Mouse (Mus musculus) frontal cortex, postnatal 10 days (tissue): ENCODE data around the gene Col27a1.

ENCODE experiments used
- DNase-seq, 2 experiments: peaks; one replicate each; pipeline ENCODE4 v3.0.0; 2022; ENCODE audit warnings: low spot score in 2 of 2, mixed read lengths in 1 of 2

Col27a1 gene

DNA sequence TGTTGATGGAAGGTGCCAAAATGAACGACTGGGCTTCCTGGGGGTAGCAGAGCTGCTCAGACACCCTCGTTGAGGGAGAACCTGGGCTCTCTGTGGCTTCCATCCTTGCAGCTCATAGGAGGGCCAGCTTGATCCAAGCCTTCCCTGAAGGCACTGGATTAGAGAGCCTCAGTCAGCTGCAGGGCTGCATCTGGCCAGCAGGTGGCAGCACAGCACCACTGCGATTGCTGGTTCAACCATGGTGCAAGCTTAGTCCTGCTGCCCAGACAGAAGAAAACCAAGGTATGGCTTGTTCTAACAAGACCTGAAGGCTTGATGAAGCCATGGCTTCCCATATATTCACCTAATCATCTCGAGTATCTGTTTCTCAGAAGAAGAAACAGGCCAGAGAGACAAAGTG is 154.8 kb downstream of the Col27a1 start:
- peak; percentile 58 to 84 for DNase-seq

DNA sequence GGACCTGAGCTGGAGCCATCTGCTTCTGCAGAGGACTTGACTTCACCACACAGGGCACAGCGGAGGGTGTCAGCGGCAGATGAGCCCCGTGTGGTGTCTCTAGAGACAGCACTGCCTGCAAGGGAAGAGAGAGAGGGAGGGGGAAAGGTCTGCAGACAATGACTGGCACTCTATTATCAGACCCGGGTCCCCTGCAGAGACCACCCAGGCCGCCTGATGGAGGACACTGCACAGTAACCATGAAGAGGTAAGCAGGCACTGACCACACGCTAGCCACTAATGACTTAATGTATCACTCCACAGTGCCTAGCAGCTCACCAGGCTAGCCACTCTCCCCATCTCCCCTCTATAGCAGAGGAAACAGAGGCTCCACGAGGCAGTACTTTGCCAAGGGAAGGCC is 157.1 kb downstream of the Col27a1 start:
- DNase-seq = no peak

DNA sequence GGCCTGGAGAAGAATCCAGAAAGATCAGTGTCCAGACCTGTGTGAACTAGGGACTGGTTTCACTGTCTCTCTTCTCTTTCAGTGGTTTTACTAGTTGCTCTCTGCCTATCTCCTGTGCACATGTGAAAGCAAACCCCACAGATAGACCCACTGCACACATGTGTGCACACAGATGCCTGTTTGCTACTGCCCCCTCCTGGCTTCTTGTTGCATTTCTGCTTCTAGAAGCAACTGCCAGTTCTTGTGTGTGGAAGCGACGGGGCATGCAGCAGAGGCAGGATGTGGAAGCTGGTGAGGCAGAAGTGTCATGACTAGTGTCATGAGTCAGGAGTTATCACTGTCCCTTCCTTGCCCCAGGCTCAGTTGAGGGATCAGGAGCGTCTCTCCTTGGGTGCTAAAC is 158.1 kb downstream of the Col27a1 start:
- DNase-seq = no peak

DNA sequence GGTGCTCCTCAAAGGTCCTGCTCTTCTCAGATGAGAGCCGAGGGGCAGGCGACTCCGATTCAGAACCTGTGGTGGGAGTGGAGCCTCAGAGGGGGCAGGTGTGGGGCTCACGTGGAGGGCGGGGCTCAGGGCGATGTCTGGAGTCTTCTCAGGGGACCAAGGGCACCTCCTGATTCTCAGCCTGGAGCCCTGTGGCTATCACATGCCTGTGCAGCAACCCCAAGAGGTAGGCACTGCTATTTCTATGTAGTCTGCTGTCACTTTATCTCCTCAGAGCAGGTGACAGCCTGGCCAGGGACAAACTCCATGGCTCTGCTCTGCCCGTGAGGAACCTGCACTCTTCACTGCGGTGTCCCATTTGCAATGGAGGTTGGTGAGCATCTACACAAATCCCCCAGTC is 159.6 kb downstream of the Col27a1 start:
- no peak for DNase-seq

DNA sequence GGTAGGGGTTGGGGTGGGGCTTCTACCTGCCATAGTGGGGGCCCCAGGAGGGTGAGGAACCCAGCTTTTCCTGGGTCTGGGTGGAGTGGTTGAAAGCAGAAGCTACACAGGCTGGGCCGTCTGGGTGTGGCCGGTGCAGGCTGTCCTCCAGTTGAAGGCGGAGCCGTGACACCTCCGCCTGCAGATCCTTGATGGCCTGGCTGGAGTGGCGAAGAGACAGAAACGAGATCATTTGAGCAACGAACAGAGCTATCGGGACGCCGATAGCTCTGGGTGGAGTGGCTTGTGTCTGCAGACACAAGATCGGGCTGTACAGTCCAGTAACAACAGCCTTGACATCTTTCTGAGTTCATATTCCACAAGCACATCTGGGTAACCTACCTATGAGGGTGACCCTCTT is 160.5 kb downstream of the Col27a1 start:
- DNase-seq = no peak

DNA sequence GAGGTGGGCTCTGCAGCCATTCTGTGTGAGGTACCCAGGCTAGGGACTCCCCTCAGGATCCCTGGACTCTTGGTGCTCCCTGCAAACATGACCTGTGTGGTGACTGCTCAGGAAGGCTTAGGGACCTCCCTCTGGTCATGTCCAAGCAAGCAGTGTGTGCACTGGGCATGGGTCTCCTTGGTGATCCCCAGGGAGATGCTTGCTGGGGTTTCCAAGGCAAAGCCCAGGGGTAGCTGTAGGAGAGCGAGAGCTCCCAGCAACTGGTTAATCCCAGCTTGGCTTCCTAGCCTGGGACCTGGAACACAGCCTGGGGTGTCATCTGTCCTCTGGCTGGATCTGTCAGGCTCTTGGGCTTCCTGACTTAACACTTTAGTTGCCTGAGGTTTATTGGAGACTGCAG is 161.6 kb downstream of the Col27a1 start:
- no peak for DNase-seq

DNA sequence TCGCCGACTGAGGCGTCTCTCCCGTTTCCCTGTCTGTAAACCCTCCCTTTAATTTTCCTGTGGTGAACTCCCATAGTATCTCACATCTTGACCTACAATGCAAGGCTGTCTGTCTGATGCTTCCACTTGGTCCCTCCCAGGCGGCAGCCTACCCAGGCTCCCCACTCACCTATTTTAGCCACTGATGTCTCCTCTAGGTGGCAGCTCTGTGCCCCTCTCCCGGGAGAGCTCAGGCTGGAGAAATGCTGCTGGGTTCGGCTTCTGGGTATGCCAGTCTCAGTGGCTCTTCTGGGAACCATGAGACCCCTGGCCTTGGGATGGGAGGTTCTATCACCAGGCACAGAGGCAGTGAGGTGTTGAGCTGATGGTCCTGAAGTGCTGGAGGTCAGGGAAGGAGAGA is 163.7 kb downstream of the Col27a1 start:
- no peak for DNase-seq

DNA sequence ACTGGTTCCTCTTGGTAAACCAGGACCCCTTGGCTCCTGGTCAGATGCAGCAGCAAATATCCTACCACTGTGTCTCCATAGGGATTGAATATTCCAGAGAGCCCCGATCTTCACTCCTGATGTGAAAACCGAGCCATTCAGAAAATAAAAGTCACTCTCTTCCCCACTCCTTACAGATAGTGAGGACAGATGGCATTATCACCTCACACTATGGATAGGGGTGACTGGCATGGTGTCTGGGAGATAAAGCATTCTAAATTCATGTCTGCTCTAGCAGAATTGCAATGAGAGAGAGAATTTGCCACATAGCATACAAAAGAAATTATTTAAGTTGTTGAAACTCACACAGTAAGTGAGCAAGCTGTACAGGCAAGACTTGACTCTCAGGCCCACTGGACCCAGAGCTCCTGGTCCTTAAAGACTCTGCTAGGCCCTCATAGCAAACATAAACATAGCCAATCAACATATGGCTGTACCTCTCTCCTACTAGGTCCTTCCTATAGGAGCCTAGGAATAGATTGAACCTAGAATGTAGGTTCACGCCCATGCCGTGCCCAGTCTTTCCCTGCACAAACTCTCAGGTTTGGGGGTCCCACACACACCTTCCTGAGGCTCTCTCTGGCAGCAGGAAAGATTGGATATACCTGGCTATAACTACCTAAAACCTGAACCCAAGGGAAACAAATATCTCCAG is 169.0 kb downstream of the Col27a1 start:
- no peak for DNase-seq

DNA sequence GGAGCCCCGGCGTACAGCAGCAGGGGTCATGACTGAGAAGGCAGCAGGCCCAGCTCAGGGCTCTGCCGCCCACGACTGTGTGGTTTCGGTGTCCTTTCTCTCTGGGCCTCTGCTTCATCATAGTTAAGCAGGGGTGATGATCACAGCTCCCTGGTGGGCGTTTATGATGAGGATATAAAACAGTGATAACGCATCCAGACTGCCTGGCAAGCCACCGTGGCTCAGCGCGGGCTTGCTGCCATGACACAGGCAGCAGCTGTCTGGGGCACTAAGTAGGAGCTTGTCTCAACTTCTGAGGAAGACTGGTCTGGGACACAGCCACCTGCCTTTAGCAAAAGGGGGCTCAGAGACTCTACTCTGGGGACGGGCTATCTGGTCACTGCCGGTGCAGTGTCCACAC is 169.7 kb downstream of the Col27a1 start:
- DNase-seq = no peak

DNA sequence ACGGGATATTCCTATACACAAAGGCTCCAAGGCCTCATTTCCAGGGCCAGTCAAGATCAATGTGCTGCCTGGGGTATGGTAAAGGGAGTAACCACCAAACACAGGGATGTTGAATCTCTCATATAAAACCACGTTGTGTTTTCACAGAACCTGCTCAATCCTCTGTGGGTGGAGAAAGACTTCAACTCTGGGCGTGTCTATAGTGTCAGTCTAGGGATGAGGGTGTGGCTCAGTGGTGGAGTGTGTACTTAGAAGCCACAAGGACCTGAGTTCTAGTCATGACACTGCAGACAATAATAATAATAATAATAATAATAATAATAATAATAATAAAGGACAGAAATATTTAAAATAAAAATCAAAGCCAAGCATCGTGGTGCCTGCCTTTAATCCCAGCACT is 170.5 kb downstream of the Col27a1 start:
- no peak for DNase-seq
